Mouse (Mus musculus) WW6 (cell line): ENCODE results near the gene AU022252.

ENCODE experiments used
- DNase-seq: peaks from one replicate; pipeline ENCODE4 v3.0.0-alpha.2; 2013; ENCODE audit warnings: low read depth, low spot score

AU022252 gene

GRCm38 (mm10) chr4:119244468-119245240 lies 12.1 kb upstream of the AU022252 start:
- DNase-seq = no peak

GRCm38 (mm10) chr4:119242571-119242970 lies 10.1 kb upstream of the AU022252 start:
- no peak for DNase-seq

GRCm38 (mm10) chr4:119241664-119242063 lies 9.2 kb upstream of the AU022252 start:
- no peak for DNase-seq

GRCm38 (mm10) chr4:119239181-119239682 lies 6.7 kb upstream of the AU022252 start:
- no peak for DNase-seq

- DNase-seq = no peak
These were observed 6.1 kb upstream of the AU022252 start for GRCm38 (mm10) chr4:119238661-119239060.

GRCm38 (mm10) chr4:119234348-119234747 lies 1.8 kb upstream of the AU022252 start:
- no peak for DNase-seq

- DNase-seq = no peak
These were observed 867 bp upstream of the AU022252 start for GRCm38 (mm10) chr4:119233256-119233901.

- DNase-seq = no peak
These were observed 5.8 kb downstream of the AU022252 start for GRCm38 (mm10) chr4:119226751-119227150.

- no peak for DNase-seq
These were observed 6.8 kb downstream of the AU022252 start for GRCm38 (mm10) chr4:119225719-119226118.

- no peak for DNase-seq
These were observed 8.0 kb downstream of the AU022252 start for GRCm38 (mm10) chr4:119224534-119224933.

GRCm38 (mm10) chr4:119223696-119224095 lies 8.8 kb downstream of the AU022252 start:
- DNase-seq = no peak

- no peak for DNase-seq
These were observed 14.3 kb downstream of the AU022252 start, which contains the start of gene Tmem269 for GRCm38 (mm10) chr4:119218169-119218568. Gene Tmem269, minus strand, starts transcription at chr4:119218217.

- no peak for DNase-seq
These were observed 15.8 kb downstream of the AU022252 start for GRCm38 (mm10) chr4:119216667-119217066.

- no peak for DNase-seq
These were observed 27.8 kb downstream of the AU022252 start for GRCm38 (mm10) chr4:119204672-119205071.

GRCm38 (mm10) chr4:119198105-119198504 lies 34.4 kb downstream of the AU022252 start:
- no peak for DNase-seq

- DNase-seq = no peak
These were observed 36.8 kb downstream of the AU022252 start for GRCm38 (mm10) chr4:119195582-119196320.

- no peak for DNase-seq
These were observed 37.5 kb downstream of the AU022252 start, which contains the start of gene Svbp for GRCm38 (mm10) chr4:119194909-119195581. Gene Svbp, plus strand, starts transcription at chr4:119195306.

- DNase-seq = no peak
These were observed 39.8 kb downstream of the AU022252 start for GRCm38 (mm10) chr4:119192757-119193156.

- no peak for DNase-seq
These were observed 41.2 kb downstream of the AU022252 start for GRCm38 (mm10) chr4:119191273-119191672.

- DNase-seq = no peak
These were observed 41.9 kb downstream of the AU022252 start for GRCm38 (mm10) chr4:119190618-119191017.

GRCm38 (mm10) chr4:119189864-119190263 lies 42.6 kb downstream of the AU022252 start, which contains the start of gene Ermap:
Gene Ermap, minus strand, starts transcription at chr4:119190011.
- no peak for DNase-seq
